Mouse (Mus musculus): ENCODE data around the gene Sp140.
"Not testable (repeated sequence)": the region's sequence is repeated elsewhere in the genome, so short reads cannot be mapped to it uniquely, and the experiment has no call there.

The Sp140 gene

GRCm38 (mm10) chr1:85600078-85600477 lies at the start of gene Sp140:
Gene Sp140 (plus strand): TSS chr1:85600378.
- DNase-seq (ENCODE audit: low spot score), result not testable (repeated sequence)

GRCm38 (mm10) chr1:85555261-85555660 lies 44.9 kb upstream of the Sp140 start:
- not testable (repeated sequence) for DNase-seq (ENCODE audit: low spot score)

GRCm38 (mm10) chr1:85573554-85573953 lies 26.6 kb upstream of the Sp140 start:
- not testable (repeated sequence) for DNase-seq (ENCODE audit: low spot score)

GRCm38 (mm10) chr1:85575376-85575775 lies 24.8 kb upstream of the Sp140 start, which contains the start of gene G530012D18Rik:
Gene G530012D18Rik (plus strand): TSS chr1:85575676.
- not testable (repeated sequence) for DNase-seq (ENCODE audit: low spot score)

GRCm38 (mm10) chr1:85578372-85579010 lies 21.7 kb upstream of the Sp140 start:
- DNase-seq (ENCODE audit: low spot score), result not testable (repeated sequence)

GRCm38 (mm10) chr1:85579199-85580147 lies 20.7 kb upstream of the Sp140 start:
- not testable (repeated sequence) for DNase-seq (ENCODE audit: low spot score)

- not testable (repeated sequence) for DNase-seq (ENCODE audit: low spot score)
Measured at GRCm38 (mm10) chr1:85580148-85580534, 20.0 kb upstream of the Sp140 start.

GRCm38 (mm10) chr1:85580578-85580977 lies 19.6 kb upstream of the Sp140 start:
- DNase-seq (ENCODE audit: low spot score), result not testable (repeated sequence)

- DNase-seq (ENCODE audit: low spot score), result not testable (repeated sequence)
Measured at GRCm38 (mm10) chr1:85581518-85581917, 18.7 kb upstream of the Sp140 start.

GRCm38 (mm10) chr1:85588697-85589096 lies 11.5 kb upstream of the Sp140 start:
- DNase-seq (ENCODE audit: low spot score), result not testable (repeated sequence)

GRCm38 (mm10) chr1:85592526-85592925 lies 7.7 kb upstream of the Sp140 start:
- not testable (repeated sequence) for DNase-seq (ENCODE audit: low spot score)

- DNase-seq (ENCODE audit: low spot score), result not testable (repeated sequence)
Measured at GRCm38 (mm10) chr1:85598271-85599012, 1.7 kb upstream of the Sp140 start, which contains the start of gene Sp110. Gene Sp110 (minus strand): TSS chr1:85598817.

- DNase-seq (ENCODE audit: low spot score), result not testable (repeated sequence)
Measured at GRCm38 (mm10) chr1:85600794-85601193, 616 bp downstream of the Sp140 start.

- DNase-seq (ENCODE audit: low spot score), result not testable (repeated sequence)
Measured at GRCm38 (mm10) chr1:85604341-85604740, 4.2 kb downstream of the Sp140 start.

GRCm38 (mm10) chr1:85608361-85608760 lies 8.2 kb downstream of the Sp140 start:
- not testable (repeated sequence) for DNase-seq (ENCODE audit: low spot score)

GRCm38 (mm10) chr1:85610581-85610980 lies 10.4 kb downstream of the Sp140 start:
- DNase-seq (ENCODE audit: low spot score), result not testable (repeated sequence)

- not testable (repeated sequence) for DNase-seq (ENCODE audit: low spot score)
Measured at GRCm38 (mm10) chr1:85615096-85615495, 14.9 kb downstream of the Sp140 start.

- not testable (repeated sequence) for DNase-seq (ENCODE audit: low spot score)
Measured at GRCm38 (mm10) chr1:85615819-85616218, 15.6 kb downstream of the Sp140 start.

GRCm38 (mm10) chr1:85617161-85617560 lies 17.0 kb downstream of the Sp140 start:
- DNase-seq (ENCODE audit: low spot score), result not testable (repeated sequence)

- DNase-seq (ENCODE audit: low spot score), result not testable (repeated sequence)
Measured at GRCm38 (mm10) chr1:85618689-85619088, 18.5 kb downstream of the Sp140 start.

GRCm38 (mm10) chr1:85636936-85637335 lies 36.8 kb downstream of the Sp140 start:
- DNase-seq (ENCODE audit: low spot score), result not testable (repeated sequence)

GRCm38 (mm10) chr1:85638144-85638543 lies 38.0 kb downstream of the Sp140 start:
- DNase-seq (ENCODE audit: low spot score), result not testable (repeated sequence)

Measured in MN1 (cell line).